Mouse (Mus musculus) cortical plate, adult 2 months (tissue): ENCODE results near the gene Gmfb.

Experiments
- CTCF ChIP-seq: fragments of 200-500 bp; IDR thresholded peaks from 2 replicates; pipeline ENCODE4 v1.5.1; 2011; ENCODE audit warnings: mild to moderate bottlenecking, control low read depth, low read length; ENCODE audit not compliant: insufficient read depth; ENCODE audit errors: extremely low read depth
- POLR2A ChIP-seq: fragments of 200-500 bp; IDR thresholded peaks from 2 replicates; pipeline ENCODE4 v1.6.1; 2011; ENCODE audit warnings: mild to moderate bottlenecking, low read length, control low read depth; ENCODE audit not compliant: insufficient read depth; ENCODE audit errors: extremely low read depth

- TF ChIP-seq CTCF = no peak
- TF ChIP-seq POLR2A = no peak
Observed at GRCm38 (mm10) chr14:46803791-46804190, 18.3 kb downstream of the Gmfb start.
